Mouse (Mus musculus) kidney, embryonic 15.5 days (tissue): ENCODE measurements around the gene Adra2c. TPM values are rescaled to one million over a fixed set of nuclear protein-coding genes. Genes with fewer than 3 reads are reported as not detected.
A peak's percentile ranks its signal among the peaks of the same experiment; 100 is the strongest.

ENCODE experiments used
- ATAC-seq: fragments of 200-750 bp; cut with Nextera tagmentation; replicated peaks from 2 replicates; pipeline ENCODE4 v1.8.0; 2017; ENCODE audit warnings: moderate TSS enrichment; ENCODE audit not compliant: low FRiP score
- H3K27ac ChIP-seq: fragments of 300-500 bp; sonication (generic); 2 replicates; pipeline ENCODE4 v1.5.1; 2015; ENCODE audit warnings: mild to moderate bottlenecking, inconsistent platforms
- H3K27me3 ChIP-seq: fragments of 300-500 bp; sonication (generic); 2 replicates; pipeline ENCODE4 v1.6.1; 2015; ENCODE audit warnings: inconsistent platforms
- H3K36me3 ChIP-seq: fragments of 300-500 bp; sonication (generic); 2 replicates; pipeline ENCODE4 v1.6.1; 2015; ENCODE audit warnings: inconsistent platforms
- H3K4me1 ChIP-seq: fragments of 300-500 bp; sonication (generic); 2 replicates; pipeline ENCODE4 v1.6.1; 2015; ENCODE audit warnings: inconsistent platforms
- H3K4me2 ChIP-seq: fragments of 300-500 bp; sonication (generic); 2 replicates; pipeline ENCODE4 v1.6.1; 2015; ENCODE audit warnings: moderate library complexity, mild to moderate bottlenecking, inconsistent platforms
- H3K4me3 ChIP-seq: fragments of 300-500 bp; sonication (generic); replicated peaks from 2 replicates; pipeline ENCODE4 v1.5.1; 2015; ENCODE audit warnings: mild to moderate bottlenecking, inconsistent platforms
- H3K9ac ChIP-seq: fragments of 300-500 bp; sonication (generic); 2 replicates; pipeline ENCODE4 v1.6.1; 2015; ENCODE audit warnings: mild to moderate bottlenecking, inconsistent platforms
- H3K9me3 ChIP-seq: fragments of 300-500 bp; sonication (generic); replicated peaks from 2 replicates; pipeline ENCODE4 v1.6.1; 2016; ENCODE audit warnings: inconsistent platforms
- WGBS: fragments of 180-500 bp; shearing (Covaris S2); methylation state at CpG from one replicate; pipeline ENCODE4 v1.1.7; 2015; ENCODE audit warnings: mixed read lengths; 5-methylcytosine and 5-hydroxymethylcytosine counted together
- polyA plus RNA-seq: library from polyadenylated mRNA; unstranded; fragments of >200 nt; fragmentation: Nextera tagmentation; extraction: Ambion mirVana; gene quantifications from 2 replicates; pipeline ENCODE4 v1.2.1, GENCODE M21; 2015

The Adra2c gene
- polyA plus RNA-seq: 0.40 and 0.41 TPM in 2 replicates

GRCm38 (mm10) chr5:35278019-35278418 is at the start of gene Adra2c:
Gene Adra2c, plus strand, starts transcription at chr5:35278319.
- peak within 1 kb of the TSS; percentile 56 for H3K4me3 ChIP-seq
- no peak for ATAC-seq
- WGBS: 24% methylated on average over 3 of the region's 3 CpGs
- H3K36me3 ChIP-seq: no peaks in the 10 kb centered on the region
- H3K4me1 ChIP-seq: peaks cover 29% of the 10 kb centered on the region
- no peaks in the 10 kb centered on the region for H3K9me3 ChIP-seq
- peak within 1 kb of the TSS; percentile 96 for H3K4me2 ChIP-seq
- 0 out of 2 replicates have a peak within 1 kb of the TSS, but pooled peaks have one; percentile 19 for H3K9ac ChIP-seq
- no peak within 1 kb of the TSS for H3K27ac ChIP-seq
- peaks cover 79% of the 10 kb centered on the region for H3K27me3 ChIP-seq

GRCm38 (mm10) chr5:35233142-35233541 is 45.0 kb upstream of the Adra2c start:
- Histone ChIP-seq H3K27ac (no peak overlapping the region), H3K4me1 (peaks cover 4% of the 10 kb centered on the region; the same call in 1 of the 2 replicates), H3K9ac (no peak overlapping the region), H3K36me3 (no peaks in the 10 kb centered on the region), H3K4me2 (no peak overlapping the region), H3K27me3 (no peaks in the 10 kb centered on the region), H3K9me3 (no peaks in the 10 kb centered on the region), H3K4me3 (no peak overlapping the region)
- ATAC-seq: 0 out of 2 replicates have a peak, but pooled peaks have one; percentile 40
- WGBS: 58% methylated on average over 4 of the region's 4 CpGs

GRCm38 (mm10) chr5:35237757-35238156 is 40.4 kb upstream of the Adra2c start:
- no peak overlapping the region for H3K9ac ChIP-seq
- H3K27me3 ChIP-seq: no peaks in the 10 kb centered on the region
- no peak overlapping the region for H3K4me3 ChIP-seq
- whole genome bisulfite sequencing: 67% methylated on average over 4 of the region's 4 CpGs
- no peak overlapping the region for H3K4me2 ChIP-seq
- no peak overlapping the region for H3K27ac ChIP-seq
- H3K36me3 ChIP-seq: no peaks in the 10 kb centered on the region
- no peak for ATAC-seq
- H3K4me1 ChIP-seq: peaks cover 4% of the 10 kb centered on the region; the same call in 1 of the 2 replicates
- no peaks in the 10 kb centered on the region for H3K9me3 ChIP-seq

GRCm38 (mm10) chr5:35238627-35239026 is 39.5 kb upstream of the Adra2c start:
- H3K27ac ChIP-seq: no peak overlapping the region
- H3K36me3 ChIP-seq: no peaks in the 10 kb centered on the region
- no peaks in the 10 kb centered on the region for H3K27me3 ChIP-seq
- ATAC-seq: no peak
- no peak overlapping the region for H3K4me2 ChIP-seq
- H3K9me3 ChIP-seq: no peaks in the 10 kb centered on the region
- peaks cover 4% of the 10 kb centered on the region; the same call in 1 of the 2 replicates for H3K4me1 ChIP-seq
- 88% methylated on average over 2 of the region's 2 CpGs for WGBS
- no peak overlapping the region for H3K9ac ChIP-seq
- no peak overlapping the region for H3K4me3 ChIP-seq

- Histone ChIP-seq H3K27me3 (0 out of 2 replicates have a peak, but pooled peaks cover 6% of the 10 kb centered on the region), H3K27ac (no peak overlapping the region), H3K9ac (no peak overlapping the region), H3K4me3 (no peak overlapping the region), H3K9me3 (no peaks in the 10 kb centered on the region), H3K4me1 (0 out of 2 replicates have a peak, but pooled peaks cover 9% of the 10 kb centered on the region), H3K36me3 (no peaks in the 10 kb centered on the region), H3K4me2 (no peak overlapping the region)
- no peak for ATAC-seq
- 44% methylated on average over 3 of the region's 3 CpGs for WGBS
Observed at GRCm38 (mm10) chr5:35241556-35241955, 36.6 kb upstream of the Adra2c start.

GRCm38 (mm10) chr5:35244204-35244603 is 33.9 kb upstream of the Adra2c start:
- Histone ChIP-seq H3K9ac (no peak overlapping the region), H3K27me3 (0 out of 2 replicates have a peak, but pooled peaks cover 6% of the 10 kb centered on the region), H3K36me3 (no peaks in the 10 kb centered on the region), H3K4me1 (0 out of 2 replicates have a peak, but pooled peaks cover 9% of the 10 kb centered on the region), H3K4me3 (no peak overlapping the region), H3K4me2 (no peak overlapping the region), H3K9me3 (no peaks in the 10 kb centered on the region), H3K27ac (no peak overlapping the region)
- peak; percentile 64; the same call in 1 of the 2 replicates for ATAC-seq
- 0% methylated on average over 1 of the region's 1 CpGs for WGBS

DNA sequence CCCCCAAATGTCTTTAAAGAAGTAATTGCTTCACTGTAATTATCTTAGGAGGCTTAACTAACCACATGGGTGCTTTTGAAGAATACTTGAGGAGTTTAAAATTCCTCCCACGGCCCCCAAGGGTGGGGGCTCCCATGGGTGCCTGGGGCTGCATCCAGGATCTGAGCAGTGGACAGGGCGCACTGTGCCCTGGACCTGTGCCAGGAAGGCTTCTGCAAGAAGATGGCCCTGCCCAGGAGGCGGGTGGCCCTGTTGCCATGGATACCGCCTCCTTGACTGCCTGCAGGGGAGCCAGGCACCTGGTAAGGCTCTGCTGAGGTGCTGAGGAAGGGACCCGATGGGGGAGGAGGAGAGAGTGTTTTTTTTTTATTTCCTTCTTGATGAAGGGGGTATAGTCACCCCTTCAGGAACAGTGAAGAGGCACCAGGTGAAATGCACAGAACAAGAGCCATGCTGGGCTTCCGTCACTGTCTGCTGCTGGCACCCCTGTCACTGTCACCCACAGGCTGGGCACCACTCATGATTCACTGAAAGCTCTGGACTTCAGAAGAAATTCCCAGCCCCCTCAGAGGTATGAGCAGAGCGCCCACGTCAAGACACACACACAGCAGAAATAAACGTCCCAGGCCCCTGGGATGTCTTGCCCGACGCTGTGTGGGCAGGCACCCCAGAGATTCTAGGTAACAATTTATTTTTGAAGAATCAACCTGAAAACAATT is 32.4 kb upstream of the Adra2c start:
- Histone ChIP-seq H3K4me3 (no peak overlapping the region), H3K4me2 (no peak overlapping the region)

GRCm38 (mm10) chr5:35254964-35255716 is 23.0 kb upstream of the Adra2c start:
- no peaks in the 10 kb centered on the region for H3K4me1 ChIP-seq
- no peak for ATAC-seq
- no peak overlapping the region for H3K4me2 ChIP-seq
- H3K9ac ChIP-seq: no peak overlapping the region
- no peak overlapping the region for H3K4me3 ChIP-seq
- 65% methylated on average over 5 of the region's 5 CpGs for WGBS
- no peak overlapping the region for H3K27ac ChIP-seq
- H3K9me3 ChIP-seq: no peaks in the 10 kb centered on the region
- H3K36me3 ChIP-seq: no peaks in the 10 kb centered on the region
- no peaks in the 10 kb centered on the region for H3K27me3 ChIP-seq

More for the DNA sequence above, 32.4 kb upstream of the Adra2c start:
- Histone ChIP-seq H3K4me1 (0 out of 2 replicates have a peak, but pooled peaks cover 9% of the 10 kb centered on the region), H3K27ac (no peak overlapping the region), H3K36me3 (no peaks in the 10 kb centered on the region), H3K9ac (no peak overlapping the region), H3K27me3 (0 out of 2 replicates have a peak, but pooled peaks cover 6% of the 10 kb centered on the region), H3K9me3 (no peaks in the 10 kb centered on the region)
- ATAC-seq: no peak
- WGBS: 57% methylated on average over 11 of the region's 11 CpGs

DNA sequence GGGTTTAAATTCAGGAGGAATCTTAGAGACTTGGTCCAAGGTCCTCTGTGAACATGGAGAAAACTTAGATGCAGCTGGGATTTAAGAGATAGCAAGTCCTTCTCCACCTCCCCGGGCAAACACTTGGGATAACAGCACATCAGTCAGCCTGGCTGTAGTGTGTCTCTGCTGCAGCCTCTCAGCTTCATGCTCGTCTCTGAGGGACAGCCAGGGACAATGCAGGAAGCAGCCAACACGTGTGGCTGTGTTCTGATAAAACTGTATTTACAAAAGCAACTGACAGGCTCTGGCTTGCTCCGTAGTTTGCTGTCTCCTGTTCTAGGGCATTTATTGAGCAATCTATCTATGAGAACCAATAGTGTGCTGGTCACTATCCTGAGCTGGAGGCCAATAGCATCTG is 14.4 kb upstream of the Adra2c start:
- ATAC-seq: no peak

DNA sequence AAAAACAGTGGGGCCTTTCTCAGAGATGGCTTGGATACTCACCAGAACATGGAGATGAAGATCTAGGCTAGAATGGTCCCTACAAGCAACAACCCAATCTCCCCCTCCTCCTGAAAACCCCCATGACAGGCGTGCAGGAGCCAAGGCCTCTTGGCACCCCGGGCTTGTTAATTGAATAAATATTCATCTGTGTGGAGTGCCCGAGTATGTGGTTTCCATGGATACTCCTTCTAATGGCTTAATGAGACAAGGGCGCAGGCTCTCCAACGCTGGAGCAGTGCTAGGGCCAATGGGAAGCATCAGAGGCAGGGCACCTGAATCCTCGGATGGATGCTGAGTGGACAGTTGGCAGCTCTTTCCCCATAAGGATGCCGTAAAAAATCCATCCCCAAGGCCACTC is 10.6 kb upstream of the Adra2c start:
- no peak overlapping the region for H3K27ac ChIP-seq
- H3K4me2 ChIP-seq: no peak overlapping the region
- no peaks in the 10 kb centered on the region for H3K4me1 ChIP-seq
- 70% methylated on average over 7 of the region's 7 CpGs for WGBS
- ATAC-seq: no peak
- no peaks in the 10 kb centered on the region for H3K9me3 ChIP-seq
- 0 out of 2 replicates have a peak, but pooled peaks cover 9% of the 10 kb centered on the region for H3K27me3 ChIP-seq
- H3K4me3 ChIP-seq: no peak overlapping the region
- H3K36me3 ChIP-seq: no peaks in the 10 kb centered on the region
- no peak overlapping the region for H3K9ac ChIP-seq

More for the DNA sequence above, 14.4 kb upstream of the Adra2c start:
- 0 out of 2 replicates have a peak, but pooled peaks cover 6% of the 10 kb centered on the region for H3K27me3 ChIP-seq
- H3K9ac ChIP-seq: no peak overlapping the region
- no peak overlapping the region for H3K4me2 ChIP-seq
- no peaks in the 10 kb centered on the region for H3K4me1 ChIP-seq
- WGBS: 48% methylated on average over 4 of the region's 4 CpGs
- H3K4me3 ChIP-seq: no peak overlapping the region
- H3K27ac ChIP-seq: no peak overlapping the region
- no peaks in the 10 kb centered on the region for H3K36me3 ChIP-seq
- no peaks in the 10 kb centered on the region for H3K9me3 ChIP-seq

DNA sequence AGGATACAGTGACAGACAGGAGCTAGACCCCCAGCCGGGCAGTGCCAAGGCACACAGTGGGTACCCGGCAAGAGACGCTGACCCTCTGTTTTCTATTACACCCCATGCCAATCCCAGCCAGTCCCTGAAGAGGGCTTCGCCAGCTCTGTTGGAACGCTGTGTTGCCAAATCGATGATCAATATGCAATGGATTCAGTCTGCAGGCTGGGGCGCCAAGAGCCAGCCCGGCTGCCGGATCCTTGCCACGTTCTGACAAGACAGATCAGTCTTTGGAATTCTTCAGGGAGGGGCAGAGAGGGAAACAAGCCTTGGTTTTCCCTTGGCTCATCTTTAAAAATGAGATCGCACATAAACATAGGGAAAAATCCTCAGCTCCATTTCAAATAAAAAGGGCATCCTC is 2.8 kb upstream of the Adra2c start:
- Histone ChIP-seq H3K36me3 (no peaks in the 10 kb centered on the region), H3K4me3 (no peak overlapping the region), H3K27me3 (peaks cover 56% of the 10 kb centered on the region), H3K4me2 (no peak overlapping the region), H3K9me3 (no peaks in the 10 kb centered on the region), H3K27ac (no peak overlapping the region), H3K9ac (no peak overlapping the region), H3K4me1 (peaks cover 20% of the 10 kb centered on the region)
- ATAC-seq: no peak
- WGBS: 81% methylated on average over 11 of the region's 11 CpGs
